Mouse (Mus musculus) forebrain, embryonic 12.5 days (tissue): ENCODE data around the gene Supt4a. TPM values are rescaled to one million over a fixed set of nuclear protein-coding genes. Genes with fewer than 3 reads are reported as not detected.

Experiments
- ATAC-seq: fragments of 200-750 bp; cut with Nextera tagmentation; 2 replicates; pipeline ENCODE4 v1.8.0; 2017; ENCODE audit warnings: moderate TSS enrichment; ENCODE audit not compliant: low FRiP score
- H3K27ac ChIP-seq: fragments of 300-500 bp; sonication (generic); 2 replicates; pipeline ENCODE4 v1.5.1; 2016; ENCODE audit warnings: mild to moderate bottlenecking
- H3K27me3 ChIP-seq: fragments of 300-500 bp; sonication (generic); 2 replicates; pipeline ENCODE4 v1.6.1; 2016; ENCODE audit warnings: mild to moderate bottlenecking
- H3K36me3 ChIP-seq: fragments of 300-500 bp; sonication (generic); replicated peaks from 2 replicates; pipeline ENCODE4 v1.6.1; 2016; ENCODE audit warnings: mild to moderate bottlenecking
- H3K4me1 ChIP-seq: fragments of 300-500 bp; sonication (generic); 2 replicates; pipeline ENCODE4 v1.6.1; 2016
- H3K4me2 ChIP-seq: fragments of 300-500 bp; sonication (generic); 2 replicates; pipeline ENCODE4 v1.6.1; 2016; ENCODE audit warnings: mild to moderate bottlenecking, moderate library complexity
- H3K4me3 ChIP-seq: fragments of 300-500 bp; sonication (generic); replicated peaks from 2 replicates; pipeline ENCODE4 v1.5.1; 2016; ENCODE audit warnings: mild to moderate bottlenecking
- H3K9ac ChIP-seq: fragments of 300-500 bp; sonication (generic); 2 replicates; pipeline ENCODE4 v1.6.1; 2016; ENCODE audit warnings: mild to moderate bottlenecking
- H3K9me3 ChIP-seq: fragments of 300-500 bp; sonication (generic); 2 replicates; pipeline ENCODE4 v1.6.1; 2016
- WGBS: fragments of 180-500 bp; shearing (Covaris S2); methylation state at CpG from one replicate; pipeline ENCODE4 v1.1.7; 2016; 5-methylcytosine and 5-hydroxymethylcytosine counted together
- polyA plus RNA-seq: library from polyadenylated mRNA; unstranded; fragments of >200 nt; fragmentation: Nextera tagmentation; extraction: Ambion mirVana; gene quantifications from 2 replicates; pipeline ENCODE4 v1.2.1, GENCODE M21; 2016

The Supt4a gene
- polyA plus RNA-seq = 118 and 137 TPM in 2 replicates

DNA sequence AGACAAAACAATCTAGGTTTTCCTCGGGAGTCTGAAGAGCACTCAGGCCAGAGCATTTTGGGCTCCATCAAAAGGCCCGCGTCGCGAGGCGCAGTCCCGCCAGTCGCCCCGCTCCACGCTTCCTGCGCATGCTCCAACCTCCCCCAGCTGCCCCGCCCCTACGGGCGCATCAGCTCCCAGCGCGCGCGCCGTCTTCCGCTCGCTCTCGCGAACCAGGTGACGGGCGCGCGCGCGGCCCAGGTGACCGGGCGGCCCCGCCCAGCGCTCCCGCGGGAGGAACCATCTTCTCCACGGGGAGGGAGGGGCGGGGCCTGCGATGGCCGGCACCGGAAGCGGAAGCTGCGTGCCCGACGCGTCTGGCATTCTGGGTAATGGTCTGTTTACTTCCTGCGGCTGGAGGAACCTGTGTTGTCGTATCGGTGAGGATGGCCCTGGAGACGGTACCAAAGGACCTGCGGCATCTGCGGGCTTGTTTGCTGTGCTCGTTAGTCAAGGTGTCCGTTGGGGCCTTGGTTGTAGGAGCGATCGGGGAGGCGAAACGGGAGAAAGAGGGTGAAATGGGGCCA, at the start of gene Supt4a:
Gene Supt4a, plus strand, starts transcription at position 378 of the 566 bp plus-strand sequence.
- peak within 1 kb of the TSS; percentile 85 for H3K4me2 ChIP-seq
- peak within 1 kb of the TSS; percentile 85 for H3K4me3 ChIP-seq
- H3K9ac ChIP-seq = peak within 1 kb of the TSS; percentile 66
- peak; percentile 97 for ATAC-seq
- peaks cover 22% of the 10 kb centered on the region for H3K36me3 ChIP-seq
- H3K4me1 ChIP-seq = peaks cover 24% of the 10 kb centered on the region
- H3K27me3 ChIP-seq = peaks cover 21% of the 10 kb centered on the region
- H3K27ac ChIP-seq = peak within 1 kb of the TSS; percentile 70
- WGBS = under 1% methylated on average over 57 of the region's 57 CpGs
- no peaks in the 10 kb centered on the region for H3K9me3 ChIP-seq

DNA sequence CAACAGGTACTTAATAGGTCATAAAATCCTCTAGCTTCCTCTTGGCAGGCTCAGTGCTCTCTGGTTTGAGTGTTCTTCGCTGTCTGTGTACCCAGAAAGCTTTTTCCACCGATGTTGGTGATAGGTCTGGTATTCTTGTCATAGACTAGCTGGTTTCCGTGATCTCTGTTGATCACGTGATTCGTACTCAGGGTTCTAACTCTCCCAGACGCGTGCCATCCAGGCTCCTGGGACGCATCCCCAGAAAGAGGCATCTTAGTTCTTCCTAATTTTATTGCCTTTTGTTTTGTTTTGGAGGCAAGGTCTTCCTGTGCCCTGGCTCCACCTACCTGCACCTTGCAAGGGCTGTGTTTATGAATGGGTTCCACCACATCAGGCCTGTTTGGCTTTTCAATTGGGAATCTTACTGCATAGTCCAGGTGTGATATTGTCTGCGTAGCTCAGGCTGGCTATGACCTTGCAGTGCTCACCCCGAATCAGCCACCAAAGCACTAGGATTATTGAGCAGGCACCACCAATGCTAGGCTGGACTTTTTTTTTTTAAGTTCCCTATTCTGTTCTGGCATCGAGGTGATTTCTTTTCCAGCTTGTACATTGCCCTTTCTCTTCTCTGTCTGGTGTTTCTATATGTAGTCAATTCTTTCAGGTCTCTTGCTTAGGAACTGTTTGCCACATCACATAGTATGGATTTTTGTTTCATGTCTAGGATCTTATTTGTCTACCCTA, 48.7 kb upstream of the Supt4a start:
- no peak for ATAC-seq
- Histone ChIP-seq H3K27ac (peak overlapping the region; percentile 65; the same call in 1 of the 2 replicates), H3K4me1 (peaks cover 10% of the 10 kb centered on the region), H3K9me3 (no peaks in the 10 kb centered on the region), H3K4me2 (no peak overlapping the region), H3K4me3 (no peak overlapping the region), H3K36me3 (no peaks in the 10 kb centered on the region), H3K27me3 (no peaks in the 10 kb centered on the region), H3K9ac (no peak overlapping the region)
- 93% methylated on average over 11 of the region's 11 CpGs for WGBS

DNA sequence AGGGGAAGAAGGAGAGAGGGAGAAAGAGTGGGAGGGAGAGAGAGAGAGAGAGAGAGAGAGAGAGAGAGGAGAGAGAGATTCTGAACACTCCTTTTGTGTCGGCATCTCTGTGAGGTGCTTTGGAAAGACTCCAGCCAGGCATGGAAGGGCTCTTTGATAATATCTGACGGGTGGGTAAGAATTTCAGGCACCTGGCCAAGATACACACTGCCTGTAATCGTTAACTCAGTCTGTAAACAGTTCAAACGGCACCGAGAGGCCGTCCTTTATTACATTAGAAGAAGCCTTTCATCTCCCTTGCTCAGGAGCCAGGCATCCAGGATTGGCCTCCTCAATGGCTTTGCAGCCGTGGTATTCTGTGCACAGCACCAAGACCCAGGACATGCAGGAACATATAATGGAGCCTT, 47.9 kb upstream of the Supt4a start:
- H3K36me3 ChIP-seq = no peaks in the 10 kb centered on the region
- ATAC-seq = no peak
- H3K27me3 ChIP-seq = no peaks in the 10 kb centered on the region
- peaks cover 10% of the 10 kb centered on the region for H3K4me1 ChIP-seq
- H3K4me3 ChIP-seq = no peak overlapping the region
- WGBS = 35% methylated on average over 7 of the region's 7 CpGs
- H3K27ac ChIP-seq = peak overlapping the region; percentile 65
- H3K9me3 ChIP-seq = no peaks in the 10 kb centered on the region
- peak overlapping the region; percentile 17 for H3K4me2 ChIP-seq
- H3K9ac ChIP-seq = no peak overlapping the region

DNA sequence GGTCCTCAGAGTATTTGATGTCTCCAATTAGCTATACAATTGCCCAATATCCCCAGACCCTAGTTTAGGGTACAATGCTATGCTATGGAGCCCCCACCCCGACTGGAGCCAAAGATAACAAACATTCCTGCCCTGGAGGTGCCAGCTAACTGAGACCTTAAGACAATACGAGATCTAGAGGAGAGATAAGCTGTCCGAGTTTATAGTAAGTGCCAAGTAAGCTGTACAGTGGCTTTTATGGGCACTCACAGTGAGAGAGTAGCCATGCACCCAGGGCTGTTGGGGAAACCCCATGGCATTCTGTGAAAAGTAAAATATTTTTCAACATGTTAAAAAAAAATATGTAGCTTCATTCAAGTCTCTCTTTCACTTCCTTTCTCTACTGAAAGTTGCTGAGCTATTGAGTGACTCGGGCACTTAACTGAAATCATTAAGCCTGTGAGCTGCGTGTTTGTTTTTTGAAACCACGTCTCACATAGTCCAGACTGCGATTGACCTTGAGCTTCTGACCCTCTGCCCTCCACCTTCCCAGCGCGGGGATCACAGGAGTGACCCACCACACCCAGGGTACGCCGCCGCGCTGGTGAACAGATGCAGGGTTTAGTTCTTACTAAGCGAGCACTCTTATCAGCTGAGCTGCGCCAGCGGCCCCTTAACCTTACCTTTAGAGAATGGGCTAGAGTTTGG, 47.2 kb upstream of the Supt4a start:
- peaks cover 10% of the 10 kb centered on the region for H3K4me1 ChIP-seq
- 81% methylated on average over 16 of the region's 16 CpGs for WGBS
- no peak for ATAC-seq
- no peaks in the 10 kb centered on the region for H3K9me3 ChIP-seq
- H3K27ac ChIP-seq = peak overlapping the region; percentile 65
- no peak overlapping the region for H3K4me3 ChIP-seq
- H3K9ac ChIP-seq = no peak overlapping the region
- H3K27me3 ChIP-seq = no peaks in the 10 kb centered on the region
- no peaks in the 10 kb centered on the region for H3K36me3 ChIP-seq
- H3K4me2 ChIP-seq = peak overlapping the region; percentile 17; the same call in 1 of the 2 replicates

DNA sequence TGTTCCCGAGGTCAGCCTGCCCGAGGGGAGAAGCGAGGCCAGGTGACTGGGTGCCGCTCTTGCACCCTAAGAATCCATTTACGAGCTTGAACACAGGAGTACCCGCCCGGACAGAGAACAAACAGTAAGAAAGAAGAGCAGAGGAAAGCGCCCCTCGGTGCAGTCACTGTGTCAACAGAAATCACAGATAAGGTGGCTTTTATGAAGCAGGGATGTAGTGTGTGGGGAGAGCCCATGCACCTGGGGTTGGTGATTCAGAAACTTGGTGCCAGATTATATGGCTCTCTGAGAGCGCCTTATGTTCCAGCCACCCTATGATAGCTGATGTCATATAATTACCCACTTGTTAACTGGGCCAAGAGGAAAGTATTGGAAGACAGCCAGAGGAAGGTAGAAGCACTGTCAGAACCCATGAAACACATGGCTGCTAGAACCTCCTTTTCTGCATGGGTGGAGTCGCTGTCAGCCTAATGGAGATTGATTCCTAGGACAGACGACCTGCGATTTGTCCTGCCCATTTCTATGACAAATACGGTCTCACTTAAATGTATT, 40.1 kb upstream of the Supt4a start:
- 89% methylated on average over 14 of the region's 14 CpGs for WGBS
- H3K36me3 ChIP-seq = no peaks in the 10 kb centered on the region
- H3K9me3 ChIP-seq = no peaks in the 10 kb centered on the region
- no peak for ATAC-seq
- no peaks in the 10 kb centered on the region for H3K4me1 ChIP-seq
- H3K9ac ChIP-seq = no peak overlapping the region
- no peaks in the 10 kb centered on the region for H3K27me3 ChIP-seq
- H3K4me2 ChIP-seq = no peak overlapping the region
- H3K27ac ChIP-seq = no peak overlapping the region
- H3K4me3 ChIP-seq = no peak overlapping the region

DNA sequence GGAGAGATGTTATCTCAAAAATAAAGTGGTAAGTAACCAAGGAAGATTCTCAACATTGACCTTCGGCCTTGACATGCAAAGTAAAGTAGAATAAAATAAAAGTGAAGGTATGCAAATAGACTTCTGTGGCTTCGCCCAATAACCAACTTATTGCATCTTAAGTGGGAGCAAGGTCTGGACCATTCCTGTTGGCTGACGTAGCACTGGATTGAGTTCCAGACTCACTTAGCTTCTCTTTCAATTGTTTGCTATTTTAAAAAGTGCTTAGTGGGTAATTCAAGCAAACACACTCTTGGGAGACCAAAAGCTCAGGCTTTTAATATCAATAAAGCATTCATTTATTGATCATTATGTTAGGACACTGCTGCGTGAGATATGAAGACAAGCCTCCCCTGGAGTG, 39.2 kb upstream of the Supt4a start:
- H3K27ac ChIP-seq = no peak overlapping the region
- no peaks in the 10 kb centered on the region for H3K36me3 ChIP-seq
- no peaks in the 10 kb centered on the region for H3K9me3 ChIP-seq
- WGBS = 89% methylated on average over 4 of the region's 4 CpGs
- no peak for ATAC-seq
- no peak overlapping the region for H3K9ac ChIP-seq
- no peak overlapping the region for H3K4me2 ChIP-seq
- H3K4me1 ChIP-seq = no peaks in the 10 kb centered on the region
- no peak overlapping the region for H3K4me3 ChIP-seq
- H3K27me3 ChIP-seq = no peaks in the 10 kb centered on the region

DNA sequence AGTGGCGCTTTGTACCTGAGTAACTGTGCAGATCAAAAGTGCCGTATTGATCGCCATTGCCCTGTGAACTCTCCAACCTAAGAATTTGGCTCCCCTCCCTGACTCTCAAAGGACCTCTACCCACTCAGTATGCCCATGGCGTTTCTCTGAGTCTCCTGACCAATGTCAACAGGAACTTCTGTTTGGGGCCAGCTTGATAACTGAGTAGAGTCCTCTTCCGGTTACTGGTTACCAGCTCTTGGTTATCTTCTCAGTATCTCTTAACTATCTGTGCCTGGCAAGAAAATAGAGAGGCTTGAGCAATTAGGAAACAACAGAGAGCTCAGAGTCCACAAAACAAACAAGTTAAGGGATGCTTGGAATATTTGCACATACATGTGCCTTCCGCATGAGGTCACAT, 36.2 kb upstream of the Supt4a start:
- H3K4me1 ChIP-seq = peaks cover 4% of the 10 kb centered on the region; the same call in 1 of the 2 replicates
- no peaks in the 10 kb centered on the region for H3K27me3 ChIP-seq
- no peak overlapping the region for H3K4me3 ChIP-seq
- WGBS = 89% methylated on average over 6 of the region's 6 CpGs
- no peak overlapping the region for H3K4me2 ChIP-seq
- H3K36me3 ChIP-seq = no peaks in the 10 kb centered on the region
- no peak overlapping the region for H3K27ac ChIP-seq
- H3K9ac ChIP-seq = no peak overlapping the region
- ATAC-seq = no peak
- no peaks in the 10 kb centered on the region for H3K9me3 ChIP-seq

DNA sequence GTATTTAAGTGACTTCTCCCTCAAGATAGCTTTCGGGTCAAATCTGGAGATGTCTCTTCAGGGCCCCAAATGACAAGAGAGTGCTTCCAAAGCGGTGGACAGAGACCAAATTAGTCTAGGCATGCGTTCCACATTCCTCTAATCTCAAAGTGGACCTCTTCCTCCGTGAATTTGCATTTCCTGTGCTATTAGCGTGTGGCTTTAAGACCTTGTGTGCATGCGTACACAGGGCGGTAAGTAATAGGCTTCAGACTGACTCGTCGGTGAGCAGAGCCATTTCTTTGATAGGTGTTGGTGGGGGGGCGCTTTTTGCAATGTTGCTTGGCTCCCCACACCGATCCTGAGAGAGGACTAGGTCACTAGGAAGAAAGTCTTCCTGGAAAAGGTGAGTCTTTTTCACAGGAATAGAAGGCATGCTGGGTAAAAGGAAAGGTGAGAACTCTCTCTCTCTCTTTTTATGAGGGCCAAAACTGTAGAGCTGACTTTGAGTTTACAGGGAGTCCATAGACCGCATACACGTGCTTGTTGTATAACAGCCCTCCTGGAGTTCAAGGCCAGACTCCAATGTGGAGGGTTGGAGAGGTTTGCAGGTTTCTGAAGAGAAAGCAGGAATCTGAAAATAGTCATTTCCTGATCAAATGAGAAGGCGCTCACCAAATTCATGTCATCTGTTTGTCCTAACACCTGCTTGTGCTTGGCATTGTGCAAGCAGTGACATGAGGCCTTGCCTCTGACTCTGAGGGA, 35.3 kb upstream of the Supt4a start:
- Histone ChIP-seq H3K9ac (no peak overlapping the region), H3K4me3 (no peak overlapping the region), H3K4me2 (no peak overlapping the region), H3K9me3 (no peaks in the 10 kb centered on the region), H3K27ac (no peak overlapping the region), H3K4me1 (peaks cover 4% of the 10 kb centered on the region; the same call in 1 of the 2 replicates), H3K36me3 (no peaks in the 10 kb centered on the region), H3K27me3 (no peaks in the 10 kb centered on the region)
- 85% methylated on average over 14 of the region's 14 CpGs for WGBS
- ATAC-seq = no peak

DNA sequence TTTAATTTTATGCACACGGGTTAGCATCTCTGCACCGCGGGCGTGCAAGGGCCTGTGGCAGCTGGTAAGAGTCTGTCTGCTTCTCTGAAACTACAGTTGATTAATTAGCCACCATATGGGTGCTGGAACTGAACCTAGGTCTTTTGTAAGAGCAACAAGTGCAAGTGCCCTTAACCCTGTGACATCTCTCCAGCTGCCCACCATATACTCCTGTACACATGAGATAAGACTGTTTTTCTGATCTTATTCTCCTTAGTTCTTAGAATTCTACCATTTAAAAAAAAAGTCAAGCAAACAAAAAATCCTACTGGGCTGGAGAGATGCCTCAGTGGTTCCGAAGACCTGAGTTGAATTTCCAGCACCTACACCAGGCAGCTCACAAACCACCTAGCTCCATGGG, 33.7 kb upstream of the Supt4a start:
- no peak overlapping the region for H3K4me2 ChIP-seq
- no peaks in the 10 kb centered on the region for H3K36me3 ChIP-seq
- WGBS = 90% methylated on average over 5 of the region's 5 CpGs
- H3K4me3 ChIP-seq = no peak overlapping the region
- H3K9me3 ChIP-seq = no peaks in the 10 kb centered on the region
- peaks cover 8% of the 10 kb centered on the region; the same call in 1 of the 2 replicates for H3K4me1 ChIP-seq
- H3K27me3 ChIP-seq = peaks cover 4% of the 10 kb centered on the region; the same call in 1 of the 2 replicates
- no peak overlapping the region for H3K9ac ChIP-seq
- no peak for ATAC-seq
- no peak overlapping the region for H3K27ac ChIP-seq

DNA sequence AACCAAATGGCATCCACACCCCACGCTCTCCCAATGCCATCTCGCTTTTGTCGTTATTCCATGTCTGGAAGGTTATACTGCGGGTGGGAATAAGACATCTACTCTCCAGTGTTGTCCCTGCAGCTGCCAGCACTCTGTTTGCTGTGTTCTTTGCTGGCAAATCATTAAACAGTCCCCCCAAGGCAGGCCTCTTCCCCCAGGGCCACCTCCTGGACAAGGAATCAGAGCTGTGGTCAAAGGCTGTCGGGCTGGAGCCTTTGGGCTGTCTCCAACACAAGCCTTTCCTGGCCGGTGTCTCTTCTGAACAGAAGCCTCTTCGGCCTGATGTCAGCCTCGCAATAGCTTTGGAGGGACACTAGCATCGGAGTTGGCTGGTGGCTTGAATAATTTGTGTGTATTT, 33.1 kb upstream of the Supt4a start:
- no peaks in the 10 kb centered on the region for H3K9me3 ChIP-seq
- H3K4me1 ChIP-seq = peaks cover 8% of the 10 kb centered on the region; the same call in 1 of the 2 replicates
- peaks cover 11% of the 10 kb centered on the region for H3K27me3 ChIP-seq
- H3K9ac ChIP-seq = no peak overlapping the region
- no peak for ATAC-seq
- H3K4me2 ChIP-seq = no peak overlapping the region
- no peak overlapping the region for H3K4me3 ChIP-seq
- no peak overlapping the region for H3K27ac ChIP-seq
- H3K36me3 ChIP-seq = no peaks in the 10 kb centered on the region
- 87% methylated on average over 9 of the region's 9 CpGs for WGBS

DNA sequence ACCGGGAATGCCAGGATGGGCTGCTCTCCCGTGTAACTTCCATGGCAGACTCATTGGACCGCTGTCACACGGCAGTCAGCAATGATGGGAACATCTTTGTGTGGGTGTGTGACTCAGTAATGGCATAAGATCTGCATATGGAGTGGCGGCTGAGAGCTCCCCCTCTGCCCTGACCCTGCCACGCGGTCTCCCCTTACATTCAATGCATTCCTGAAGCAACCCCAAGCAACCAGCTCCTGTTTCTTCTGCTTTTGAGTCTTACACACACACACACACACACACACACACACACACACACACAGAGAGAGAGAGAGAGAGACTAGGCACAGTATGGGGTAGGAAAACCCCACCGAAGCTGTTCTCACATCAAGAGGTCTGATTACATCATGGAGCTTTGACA, 29.8 kb upstream of the Supt4a start:
- Histone ChIP-seq H3K27me3 (peaks cover 36% of the 10 kb centered on the region), H3K9ac (no peak overlapping the region), H3K4me3 (no peak overlapping the region), H3K4me1 (peaks cover 22% of the 10 kb centered on the region), H3K4me2 (no peak overlapping the region), H3K9me3 (no peaks in the 10 kb centered on the region), H3K27ac (no peak overlapping the region), H3K36me3 (no peaks in the 10 kb centered on the region)
- WGBS = 53% methylated on average over 8 of the region's 8 CpGs
- no peak for ATAC-seq

DNA sequence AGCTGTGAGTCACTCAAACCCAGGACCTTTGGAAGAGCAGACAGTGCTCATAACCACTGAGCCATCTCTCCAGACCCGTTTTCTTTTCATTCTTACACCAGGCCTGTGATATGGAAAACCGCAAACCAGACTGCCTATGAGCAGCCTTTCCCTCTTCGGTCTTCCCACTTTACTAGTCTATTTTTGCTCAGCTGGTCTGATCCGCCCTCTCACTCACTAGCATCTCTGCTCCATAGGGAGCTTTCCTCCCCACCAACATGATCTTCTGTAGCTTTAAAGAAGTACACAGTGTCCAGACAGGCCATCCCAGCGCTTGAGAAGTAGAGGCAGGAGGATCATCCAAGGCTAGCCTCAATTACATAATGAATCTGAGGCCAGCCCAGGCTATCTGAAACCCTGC, 28.4 kb upstream of the Supt4a start:
- Histone ChIP-seq H3K4me3 (no peak overlapping the region), H3K9me3 (no peaks in the 10 kb centered on the region), H3K9ac (no peak overlapping the region), H3K27ac (no peak overlapping the region), H3K36me3 (no peaks in the 10 kb centered on the region), H3K27me3 (peaks cover 37% of the 10 kb centered on the region), H3K4me2 (no peak overlapping the region), H3K4me1 (peaks cover 22% of the 10 kb centered on the region)
- WGBS = 80% methylated on average over 5 of the region's 5 CpGs
- no peak for ATAC-seq
